In genomic region chr1:170109776-170110515, GRCm38 (mm10) we compare ENCODE assay signal across 8 mouse cellular contexts. TPM values are rescaled to one million over a fixed set of nuclear protein-coding genes. Genes with fewer than 3 reads are reported as not detected.
DNase-seq lines count a peak whose midpoint lies in the region; ATAC-seq and TF ChIP-seq lines count a peak whose summit lies in the region.

No protein-coding gene starts in this region.

- no peaks in the 10 kb centered on the region; the same call in 1 of the 2 replicates for H3K4me1 ChIP-seq in hindbrain, postnatal 0 days (ENCODE audit: insufficient read depth, low read length)
- no peaks in the 10 kb centered on the region for H3K4me1 ChIP-seq in olfactory bulb, adult 2 months (ENCODE audit: control insufficient read depth, insufficient read depth, low read length)

- 79% methylated on average over 19 of the region's 19 CpGs for whole genome bisulfite sequencing in hindbrain, postnatal 0 days
- 61% methylated on average over 19 of the region's 19 CpGs for WGBS in olfactory bulb, adult 2 months

- no peaks in the 10 kb centered on the region for H3K27me3 ChIP-seq in hindbrain, postnatal 0 days (ENCODE audit: insufficient read depth, low read length)

- peak overlapping the region; percentile 41; the same call in 1 of the 2 replicates for H3K27ac ChIP-seq in hindbrain, postnatal 0 days
- H3K27ac ChIP-seq in olfactory bulb, adult 2 months (ENCODE audit: insufficient read depth, low read depth, low read length), result no peak overlapping the region; the same call in 1 of the 2 replicates

- H3K9me3 ChIP-seq in hindbrain, postnatal 0 days (ENCODE audit: low read length), result no peaks in the 10 kb centered on the region

- no peaks in the 10 kb centered on the region for H3K36me3 ChIP-seq in hindbrain, postnatal 0 days (ENCODE audit: insufficient read depth, low read length)

- H3K4me3 ChIP-seq in hindbrain, postnatal 0 days (ENCODE audit: low read length), result peak overlapping the region; percentile 21
- peak overlapping the region; percentile 21 for H3K4me3 ChIP-seq in olfactory bulb, adult 2 months (ENCODE audit: insufficient read depth, low read depth, low read length)

- peak overlapping the region; percentile 38 for H3K4me2 ChIP-seq in hindbrain, postnatal 0 days (ENCODE audit: low read depth, low read length)

- peak; percentile 10 for DNase-seq in kidney, adult 18-20 months
- DNase-seq in kidney, postnatal 25 days, result no peak
- DNase-seq in R1 (ENCODE audit: low read depth, low spot score), result peak; percentile 24
- peak; percentile 23 for DNase-seq in gastrocnemius, postnatal 10 days
- no peak for DNase-seq in hindbrain, postnatal 0 days (ENCODE audit: low spot score)
- DNase-seq in spleen, adult 12 weeks (ENCODE audit: low spot score), result no peak

- no peak for ATAC-seq in hindbrain, postnatal 0 days
- ATAC-seq in megakaryocyte, adult 5-6 weeks (ENCODE audit: poor library complexity, severe bottlenecking), result no peak

- no peak for TF ChIP-seq POLR2A in olfactory bulb, adult 2 months (IDR thresholded peaks at IDR 0.05; ENCODE audit: insufficient read depth, low read depth, low read length)

- no peak for TF ChIP-seq CTCF in hindbrain, postnatal 0 days (IDR thresholded peaks at IDR 0.05; ENCODE audit: low read depth)
- no peak for TF ChIP-seq CTCF in olfactory bulb, adult 2 months (IDR thresholded peaks at IDR 0.05; ENCODE audit: insufficient read depth, low read depth, low read length)

- H3K9ac ChIP-seq in hindbrain, postnatal 0 days (replicated peaks; ENCODE audit: low read length), result no peak overlapping the region

RNA-seq across cellular contexts. Expression of gene Ddr2, which starts 0.6 kb away (rescaled TPM):
- 10 to 100 TPM; 43.9 to 49.8 TPM for total RNA-seq in gastrocnemius, postnatal 10 days (2021)
- 5.4 and 8.5 TPM in 2 replicates for total RNA-seq in hindbrain, postnatal 0 days (2014; rRNA removed)
- 9.6 and 9.9 TPM in 2 replicates for polyA plus RNA-seq in hindbrain, postnatal 0 days (2015; fragmentation: Nextera tagmentation; extraction: Ambion mirVana)
- not detected in 2 replicates for polyA plus RNA-seq in olfactory bulb, adult 2 months (2012; ENCODE audit: insufficient read depth, insufficient read length, low replicate concordance, missing spikeins)
- total RNA-seq in megakaryocyte, adult 5-6 weeks (2015), result not detected in 2 replicates
- total RNA-seq in megakaryocyte, adult 5-6 weeks (2017), result 0.15 TPM in 1 of 2 replicates, not detected in the other

Comparison
In these comparisons a context has a peak if more than half of its experiments do, and no peak if none do; other contexts are left out.
1. DNase-seq: peak in kidney, adult 18-20 months (single experiment), R1 (single experiment) and gastrocnemius, postnatal 10 days (single experiment); none in kidney, postnatal 25 days (0 of 2), hindbrain, postnatal 0 days (single experiment) and spleen, adult 12 weeks (single experiment).